Mouse (Mus musculus): ENCODE results near the gene Phf13. TPM values are rescaled to one million over a fixed set of nuclear protein-coding genes. Genes with fewer than 3 reads are reported as not detected.

Gene Phf13
- total RNA-seq, 2 experiments from 2014 or later = 7.6 to 8.5 TPM

- intact Hi-C loops (cut with DNase I) = no loop called here
- peak; percentile 54 to 61 for DNase-seq
Observed at GRCm38 (mm10) chr4:151994228-151995171, 1.6 kb downstream of the Phf13 start.

- DNase-seq = no peak
- intact Hi-C loops (cut with DNase I) = no loop called here
Observed at GRCm38 (mm10) chr4:151993035-151993434, 3.0 kb downstream of the Phf13 start.

GRCm38 (mm10) chr4:151992091-151992490 lies 4.0 kb downstream of the Phf13 start:
- intact Hi-C loops (cut with DNase I) = no loop called here
- DNase-seq = no peak

DNA sequence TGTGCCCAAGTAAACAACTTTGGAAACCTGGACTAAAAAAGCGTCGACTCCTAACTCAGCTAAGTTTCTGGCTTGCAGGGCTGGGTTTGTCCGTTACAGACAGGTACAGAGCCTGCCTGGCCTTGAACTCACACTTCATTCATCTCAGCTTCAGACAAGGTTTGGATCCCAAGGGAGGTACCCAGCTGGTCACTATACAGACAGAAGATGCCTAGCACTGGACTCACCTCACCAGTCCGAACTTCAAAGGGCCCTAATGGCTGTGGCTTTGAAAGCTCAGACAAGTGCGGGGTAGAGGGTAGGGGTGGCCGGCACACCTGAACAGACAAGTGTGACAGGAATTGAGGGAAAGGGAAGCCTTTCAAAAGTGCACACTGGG lies 7.0 kb downstream of the Phf13 start:
- no peak for DNase-seq
- intact Hi-C loops (cut with DNase I) = loop anchor here (10.0 kb wide), 1 partner anchor 296 kb away; no protein-coding TSS in a partner anchor

- DNase-seq = peak; percentile 87 to 92
Observed at GRCm38 (mm10) chr4:151988342-151989109, 7.5 kb downstream of the Phf13 start, which contains the start of gene Thap3. TSS of gene Thap3 (minus strand) at chr4:151988997.

DNA sequence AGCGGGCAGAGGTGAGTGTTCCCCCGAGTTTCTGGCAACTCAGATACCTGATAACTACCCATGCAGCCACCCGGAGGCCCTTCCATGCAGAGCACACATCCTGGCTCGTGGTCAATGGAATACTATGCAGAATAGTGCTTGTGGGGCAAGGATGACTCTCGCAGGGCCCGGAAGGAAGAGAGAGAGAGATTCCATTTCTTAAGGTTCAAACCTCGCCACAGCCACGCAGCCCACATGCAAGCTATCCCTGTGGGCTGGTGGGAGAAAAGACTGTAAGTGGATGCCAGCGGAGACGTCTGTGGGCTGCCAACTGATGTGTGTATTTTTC lies 8.1 kb downstream of the Phf13 start:
- intact Hi-C loops (cut with DNase I) = loop anchor here (10.0 kb wide), 1 partner anchor 297 kb away; no protein-coding TSS in a partner anchor

More at GRCm38 (mm10) chr4:151988342-151989109, 7.5 kb downstream of the Phf13 start, which contains the start of gene Thap3:
- intact Hi-C loops (cut with DNase I) = loop anchor here (10.0 kb wide), 1 partner anchor 296 kb away; no protein-coding TSS in a partner anchor

DNA sequence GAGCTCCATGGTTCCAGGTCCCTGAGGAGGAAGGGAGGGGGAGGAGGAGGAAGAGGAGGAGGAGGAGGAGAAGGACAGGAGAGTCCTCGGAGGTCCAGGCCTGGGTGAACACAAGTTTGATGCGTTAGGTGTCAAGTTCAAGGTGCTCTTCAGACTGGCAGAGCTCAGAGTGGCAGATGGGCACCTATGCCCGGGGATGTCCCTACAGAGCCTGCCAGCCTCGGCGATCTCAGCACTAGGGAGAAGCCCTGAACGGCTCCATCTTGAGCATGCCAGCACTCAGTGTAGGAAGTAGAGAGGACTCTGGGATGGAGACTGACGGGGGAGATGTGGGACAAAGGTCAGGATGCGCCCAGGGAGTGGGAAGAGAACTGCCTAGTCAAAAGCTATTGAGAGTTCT lies 9.4 kb downstream of the Phf13 start:
- intact Hi-C loops (cut with DNase I) = loop anchor here (10.0 kb wide), 1 partner anchor 298 kb away; no protein-coding TSS in a partner anchor
- DNase-seq = no peak

More for the DNA sequence above, 8.1 kb downstream of the Phf13 start:
- no peak for DNase-seq

DNA sequence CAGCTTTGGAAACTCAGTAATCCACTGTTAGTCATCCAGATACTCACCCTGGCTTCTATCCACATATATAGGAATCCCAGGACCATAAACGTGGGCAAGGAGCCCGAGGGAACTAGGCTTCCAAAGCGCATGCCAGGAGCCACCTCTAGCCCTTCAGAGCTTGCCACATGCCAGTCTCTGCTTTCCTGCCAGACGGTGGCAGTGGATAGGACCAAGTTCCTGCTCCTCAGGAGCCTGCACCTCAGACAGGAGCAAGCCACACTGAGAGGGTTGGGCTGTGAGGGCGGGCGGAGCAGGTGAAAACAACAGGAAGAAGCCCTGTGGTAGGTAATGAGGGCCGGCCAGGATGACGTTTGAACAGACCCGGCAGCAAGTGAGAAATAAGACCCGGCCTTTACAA lies 10.2 kb downstream of the Phf13 start:
- intact Hi-C loops (cut with DNase I) = loop anchor here (10.0 kb wide), 1 partner anchor 299 kb away; no protein-coding TSS in a partner anchor
- no peak for DNase-seq

- no peak for DNase-seq
- intact Hi-C loops (cut with DNase I) = loop anchor here (5.0 to 10.0 kb wide), 2 partner anchors 114 to 301 kb away; no protein-coding TSS in a partner anchor
Observed at GRCm38 (mm10) chr4:151983560-151983959, 12.5 kb downstream of the Phf13 start.

DNA sequence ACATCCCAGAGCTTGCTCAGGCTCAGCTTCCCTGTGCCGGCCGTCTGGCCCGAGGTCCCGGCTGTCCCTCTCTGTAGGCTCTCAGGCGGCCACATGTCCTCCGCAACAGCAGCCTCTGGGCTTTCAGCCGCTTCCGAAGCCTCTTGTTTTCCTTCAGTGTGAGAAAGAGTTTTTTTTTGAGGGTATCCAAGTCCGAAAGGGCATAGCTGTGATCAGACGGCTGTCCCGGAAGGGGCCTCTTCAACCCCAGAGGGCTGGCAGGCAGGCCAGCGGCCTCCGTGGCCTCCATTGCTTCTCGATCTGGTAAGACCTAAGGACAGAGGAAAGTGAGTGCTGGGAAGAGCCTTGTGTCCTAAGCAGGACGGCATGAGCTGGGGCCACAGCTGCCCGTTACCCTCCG lies 13.0 kb downstream of the Phf13 start:
- intact Hi-C loops (cut with DNase I) = loop anchor here (5.0 to 10.0 kb wide), 2 partner anchors 114 to 302 kb away; no protein-coding TSS in a partner anchor
- no peak for DNase-seq

DNA sequence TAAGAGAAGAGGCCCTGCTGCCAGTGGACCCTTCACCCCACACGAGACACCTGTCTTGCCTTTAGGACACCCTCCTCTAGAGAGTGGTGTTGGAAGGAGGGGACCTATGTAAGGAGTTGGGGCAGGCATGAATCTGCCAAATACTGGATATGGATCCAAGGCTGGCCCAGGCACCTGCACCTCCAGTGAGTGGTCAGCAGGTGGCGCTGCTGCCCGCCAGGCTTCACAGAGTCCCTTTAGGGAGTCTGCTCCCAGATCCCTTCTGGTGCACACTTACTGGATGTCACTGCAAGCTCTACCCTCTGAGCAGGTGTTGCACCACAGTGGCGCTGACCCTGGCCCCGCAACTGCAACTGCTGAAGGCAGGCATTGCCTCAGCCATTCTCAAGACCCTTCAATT lies 14.7 kb downstream of the Phf13 start:
- intact Hi-C loops (cut with DNase I) = loop anchor here (2.0 to 10.0 kb wide), 5 partner anchors 25 to 303 kb away; partner anchors contain the start of genes Nol9 and Tas1r1
- DNase-seq = peak; percentile 81 to 90

DNA sequence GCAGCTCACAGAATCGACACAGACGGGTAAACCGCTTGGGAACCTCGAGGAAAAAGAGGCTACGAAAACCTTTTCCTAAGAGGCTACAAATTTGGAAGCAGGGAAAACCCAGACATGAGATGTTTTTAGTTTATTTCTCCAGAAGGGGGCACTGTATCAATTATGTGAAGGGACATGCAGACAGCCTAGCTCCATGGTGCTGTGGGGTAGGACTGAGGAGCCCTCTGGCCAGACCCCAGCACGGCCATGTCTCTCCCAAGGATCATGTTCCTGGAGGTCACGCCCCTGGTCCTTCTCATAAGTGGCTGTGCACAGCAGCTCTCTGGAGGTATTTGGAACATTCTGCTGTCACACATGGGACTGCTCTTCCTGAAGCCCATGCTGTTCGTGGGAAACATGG lies 15.4 kb downstream of the Phf13 start:
- intact Hi-C loops (cut with DNase I) = loop anchor here (2.0 to 10.0 kb wide), 5 partner anchors 26 to 304 kb away; partner anchors contain the start of genes Nol9 and Tas1r1
- DNase-seq = no peak

DNA sequence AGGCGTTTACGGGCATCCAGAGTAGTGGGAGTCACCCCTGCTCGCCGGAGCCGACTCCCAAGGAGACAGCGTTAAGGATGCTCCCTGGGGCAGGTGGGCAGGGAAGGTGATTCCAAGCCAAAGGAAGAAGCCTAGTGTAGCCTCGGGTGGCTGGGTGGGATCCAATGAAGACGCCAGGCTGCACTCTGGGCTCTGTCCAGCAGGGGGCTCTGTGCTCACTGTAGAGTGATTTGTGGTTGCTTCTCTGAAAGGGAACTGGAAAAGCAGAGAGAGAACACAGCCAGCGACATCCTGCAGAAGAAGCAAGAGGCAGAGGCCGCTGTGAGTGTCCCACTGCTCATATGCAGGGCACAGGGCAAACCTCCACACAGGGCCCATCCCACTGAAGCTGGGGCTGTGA lies 18.3 kb downstream of the Phf13 start:
- DNase-seq = peak; percentile 86 to 93
- intact Hi-C loops (cut with DNase I) = no loop called here

DNA sequence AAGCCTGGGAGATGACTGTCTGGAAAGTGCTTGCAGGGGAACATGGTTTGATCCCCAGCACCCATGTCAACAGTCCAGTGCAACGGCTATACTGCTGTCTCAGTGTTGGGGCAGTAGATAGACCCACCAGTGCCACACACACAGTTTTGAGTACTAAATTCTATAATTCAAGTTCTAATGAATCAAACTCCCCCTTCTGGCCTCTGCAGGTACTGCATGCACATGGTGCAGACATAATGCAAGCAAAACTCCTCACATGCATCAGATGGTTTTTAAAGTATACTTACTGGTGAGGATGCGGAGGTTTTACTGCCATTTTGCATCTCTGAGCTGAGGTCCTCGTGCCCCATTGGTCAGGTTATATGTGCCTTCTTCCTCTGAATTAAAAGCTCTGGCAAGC lies 20.6 kb downstream of the Phf13 start:
- intact Hi-C loops (cut with DNase I) = no loop called here
- peak in 1 of 2 experiments; percentile 38 for DNase-seq

GRCm38 (mm10) chr4:151972221-151972967 lies 23.7 kb downstream of the Phf13 start:
- intact Hi-C loops (cut with DNase I) = no loop called here
- peak in 1 of 2 experiments; percentile 53 for DNase-seq

GRCm38 (mm10) chr4:151968204-151968921 lies 27.7 kb downstream of the Phf13 start:
- intact Hi-C loops (cut with DNase I) = no loop called here

GRCm38 (mm10) chr4:151962817-151963216 lies 33.2 kb downstream of the Phf13 start:
- intact Hi-C loops (cut with DNase I) = no loop called here
- no peak for DNase-seq

More at GRCm38 (mm10) chr4:151968204-151968921, 27.7 kb downstream of the Phf13 start:
- no peak for DNase-seq

DNA sequence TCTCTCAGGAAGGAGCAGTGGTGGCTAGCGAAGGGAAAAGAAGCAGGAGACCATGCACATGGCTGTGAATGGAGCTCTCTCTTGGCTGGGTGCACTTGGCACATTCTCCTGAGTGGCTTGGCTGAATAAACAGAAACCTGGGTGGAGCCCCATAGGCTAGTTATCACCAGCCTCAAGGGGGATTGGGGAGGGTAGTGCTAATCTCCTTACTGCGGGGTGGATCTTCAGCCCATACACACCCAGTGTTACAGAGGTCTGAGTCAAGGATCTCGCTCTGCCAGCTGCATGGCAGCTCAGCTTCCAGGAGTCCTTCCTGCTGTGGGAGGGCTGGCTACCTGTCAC lies 35.6 kb downstream of the Phf13 start:
- intact Hi-C loops (cut with DNase I) = no loop called here
- DNase-seq = no peak

DNA sequence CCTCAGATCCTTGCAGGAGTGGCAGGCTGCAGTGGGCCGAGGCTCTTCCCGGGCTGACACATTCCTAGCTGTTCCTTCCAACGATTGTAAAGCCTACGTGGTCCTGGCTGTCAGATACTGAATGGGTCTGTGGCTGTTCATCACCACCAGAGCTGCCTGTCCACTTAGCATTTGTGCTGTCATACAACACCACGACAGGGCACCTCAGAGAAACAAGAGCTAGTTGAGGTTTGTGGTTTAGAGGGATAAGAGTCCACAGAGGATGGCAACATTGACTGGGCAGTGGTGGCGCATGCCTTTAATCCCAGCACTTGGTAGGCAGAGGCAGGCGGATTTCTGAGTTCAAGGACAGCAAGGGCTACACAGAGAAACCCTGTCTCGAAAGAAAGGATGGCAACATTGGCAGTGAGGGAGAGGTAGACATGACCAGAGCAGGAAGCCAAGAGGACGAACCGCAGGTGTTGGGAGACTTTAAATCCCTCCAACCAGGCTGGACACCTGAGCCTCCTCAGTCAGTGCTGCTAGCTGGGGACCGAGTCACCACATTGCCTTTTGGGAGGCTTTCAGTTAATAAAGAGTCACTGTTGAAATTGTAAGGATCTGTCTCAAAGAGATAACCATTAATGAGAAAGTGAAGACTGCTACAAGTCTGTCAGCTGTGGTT lies 36.1 kb downstream of the Phf13 start:
- intact Hi-C loops (cut with DNase I) = no loop called here
- DNase-seq = no peak

Measured in heart, postnatal 14 days (tissue).